Mouse (Mus musculus): ENCODE data around the gene Muc3. TPM values are rescaled to one million over a fixed set of nuclear protein-coding genes. Genes with fewer than 3 reads are reported as not detected.

Muc3 gene
- polyA plus RNA-seq, 1 experiment from 2014 or later: 0.68 TPM

- Histone ChIP-seq H3K27me3 (ENCODE audit: control insufficient read depth, insufficient read depth, low read length) (no peaks in the 10 kb centered on the region), H3K4me2 (replicated peaks; ENCODE audit: low read depth) (no peak overlapping the region), H3K36me3 (ENCODE audit: control insufficient read depth, insufficient read depth, low read length) (no peaks in the 10 kb centered on the region), H3K4me3 (ENCODE audit: low read depth, low read length) (no peak overlapping the region), H3K9me3 (ENCODE audit: control insufficient read depth, low read length) (no peaks in the 10 kb centered on the region), H3K4me1 (replicated peaks; ENCODE audit: control insufficient read depth, insufficient read depth) (no peaks in the 10 kb centered on the region), H3K9ac (ENCODE audit: low read length) (no peak overlapping the region), H3K27ac (replicated peaks) (no peak overlapping the region)
- no peak for ATAC-seq (ENCODE audit: low FRiP score, low TSS enrichment)
- no peak for DNase-seq (ENCODE audit: low spot score)
- TF ChIP-seq CTCF (IDR thresholded peaks at IDR 0.05; ENCODE audit: low read depth): no peak
- no peak for TF ChIP-seq EP300 (optimal IDR thresholded peaks at IDR 0.05)
- WGBS: 54% methylated on average over 9 of the region's 9 CpGs
Measured at GRCm38 (mm10) chr5:137166012-137166411, 16.9 kb upstream of the Muc3 start.

GRCm38 (mm10) chr5:137161853-137162252 is 12.7 kb upstream of the Muc3 start:
- Histone ChIP-seq H3K27ac (replicated peaks) (no peak overlapping the region), H3K9me3 (ENCODE audit: control insufficient read depth, low read length) (no peaks in the 10 kb centered on the region), H3K36me3 (ENCODE audit: control insufficient read depth, insufficient read depth, low read length) (no peaks in the 10 kb centered on the region), H3K9ac (ENCODE audit: low read length) (no peak overlapping the region), H3K4me3 (ENCODE audit: low read depth, low read length) (no peak overlapping the region), H3K4me1 (replicated peaks; ENCODE audit: control insufficient read depth, insufficient read depth) (no peaks in the 10 kb centered on the region), H3K27me3 (ENCODE audit: control insufficient read depth, insufficient read depth, low read length) (no peaks in the 10 kb centered on the region), H3K4me2 (replicated peaks; ENCODE audit: low read depth) (no peak overlapping the region)
- DNase-seq (ENCODE audit: low spot score) (no peak), ATAC-seq (ENCODE audit: low FRiP score, low TSS enrichment) (no peak)
- TF ChIP-seq EP300 (optimal IDR thresholded peaks at IDR 0.05) (no peak), CTCF (IDR thresholded peaks at IDR 0.05; ENCODE audit: low read depth) (no peak)
- WGBS: 65% methylated on average over 4 of the region's 4 CpGs

GRCm38 (mm10) chr5:137159461-137159860 is 10.3 kb upstream of the Muc3 start:
- Histone ChIP-seq H3K4me2 (replicated peaks; ENCODE audit: low read depth) (no peak overlapping the region), H3K36me3 (ENCODE audit: control insufficient read depth, insufficient read depth, low read length) (no peaks in the 10 kb centered on the region), H3K4me3 (ENCODE audit: low read depth, low read length) (no peak overlapping the region), H3K27ac (replicated peaks) (no peak overlapping the region), H3K9me3 (ENCODE audit: control insufficient read depth, low read length) (no peaks in the 10 kb centered on the region), H3K27me3 (ENCODE audit: control insufficient read depth, insufficient read depth, low read length) (no peaks in the 10 kb centered on the region), H3K4me1 (replicated peaks; ENCODE audit: control insufficient read depth, insufficient read depth) (no peaks in the 10 kb centered on the region), H3K9ac (ENCODE audit: low read length) (no peak overlapping the region)
- 25% methylated on average over 11 of the region's 11 CpGs for WGBS
- TF ChIP-seq CTCF (IDR thresholded peaks at IDR 0.05; ENCODE audit: low read depth) (peak; percentile 74), EP300 (optimal IDR thresholded peaks at IDR 0.05) (no peak)
- peak; percentile 24 for DNase-seq (ENCODE audit: low spot score)
- ATAC-seq (ENCODE audit: low FRiP score, low TSS enrichment): no peak

- H3K27me3 ChIP-seq (ENCODE audit: control insufficient read depth, insufficient read depth, low read length): no peaks in the 10 kb centered on the region
- 88% methylated on average over 5 of the region's 5 CpGs for WGBS
Measured at GRCm38 (mm10) chr5:137153289-137153688, 4.2 kb upstream of the Muc3 start.

GRCm38 (mm10) chr5:137152623-137153022 is 3.5 kb upstream of the Muc3 start:
- Histone ChIP-seq H3K9ac (ENCODE audit: low read length) (no peak overlapping the region), H3K4me2 (replicated peaks; ENCODE audit: low read depth) (no peak overlapping the region), H3K36me3 (ENCODE audit: control insufficient read depth, insufficient read depth, low read length) (no peaks in the 10 kb centered on the region), H3K9me3 (ENCODE audit: control insufficient read depth, low read length) (peaks cover 2% of the 10 kb centered on the region; the same call in 1 of the 2 replicates), H3K4me3 (ENCODE audit: low read depth, low read length) (no peak overlapping the region), H3K27me3 (ENCODE audit: control insufficient read depth, insufficient read depth, low read length) (no peaks in the 10 kb centered on the region), H3K4me1 (replicated peaks; ENCODE audit: control insufficient read depth, insufficient read depth) (no peaks in the 10 kb centered on the region), H3K27ac (replicated peaks) (no peak overlapping the region)
- ATAC-seq (ENCODE audit: low FRiP score, low TSS enrichment) (no peak), DNase-seq (ENCODE audit: low spot score) (no peak)
- WGBS: 66% methylated on average over 2 of the region's 2 CpGs
- no peak for TF ChIP-seq CTCF (IDR thresholded peaks at IDR 0.05; ENCODE audit: low read depth)
- no peak for TF ChIP-seq EP300 (optimal IDR thresholded peaks at IDR 0.05)

More at GRCm38 (mm10) chr5:137153289-137153688, 4.2 kb upstream of the Muc3 start:
- H3K4me1 ChIP-seq (replicated peaks; ENCODE audit: control insufficient read depth, insufficient read depth): no peaks in the 10 kb centered on the region
- no peak overlapping the region for H3K4me3 ChIP-seq (ENCODE audit: low read depth, low read length)
- peaks cover 2% of the 10 kb centered on the region; the same call in 1 of the 2 replicates for H3K9me3 ChIP-seq (ENCODE audit: control insufficient read depth, low read length)
- no peaks in the 10 kb centered on the region for H3K36me3 ChIP-seq (ENCODE audit: control insufficient read depth, insufficient read depth, low read length)
- no peak overlapping the region for H3K9ac ChIP-seq (ENCODE audit: low read length)
- DNase-seq (ENCODE audit: low spot score) (no peak), ATAC-seq (ENCODE audit: low FRiP score, low TSS enrichment) (no peak)
- TF ChIP-seq EP300 (optimal IDR thresholded peaks at IDR 0.05) (no peak), CTCF (IDR thresholded peaks at IDR 0.05; ENCODE audit: low read depth) (no peak)
- no peak overlapping the region for H3K27ac ChIP-seq (replicated peaks)
- H3K4me2 ChIP-seq (replicated peaks; ENCODE audit: low read depth): no peak overlapping the region

- H3K27ac ChIP-seq (replicated peaks): no peak overlapping the region
- no peaks in the 10 kb centered on the region for H3K4me1 ChIP-seq (replicated peaks; ENCODE audit: control insufficient read depth, insufficient read depth)
- no peaks in the 10 kb centered on the region for H3K9me3 ChIP-seq (ENCODE audit: control insufficient read depth, low read length)
- no peak for TF ChIP-seq CTCF (IDR thresholded peaks at IDR 0.05; ENCODE audit: low read depth)
- TF ChIP-seq EP300 (optimal IDR thresholded peaks at IDR 0.05): no peak
- ATAC-seq (ENCODE audit: low FRiP score, low TSS enrichment) (no peak), DNase-seq (ENCODE audit: low spot score) (no peak)
- H3K27me3 ChIP-seq (ENCODE audit: control insufficient read depth, insufficient read depth, low read length): no peaks in the 10 kb centered on the region
- H3K36me3 ChIP-seq (ENCODE audit: control insufficient read depth, insufficient read depth, low read length): no peaks in the 10 kb centered on the region
- no peak overlapping the region for H3K4me2 ChIP-seq (replicated peaks; ENCODE audit: low read depth)
- H3K4me3 ChIP-seq (ENCODE audit: low read depth, low read length): no peak overlapping the region
- H3K9ac ChIP-seq (ENCODE audit: low read length): no peak overlapping the region
- 24% methylated on average over 3 of the region's 3 CpGs for WGBS
Measured at GRCm38 (mm10) chr5:137140836-137141235, 8.3 kb downstream of the Muc3 start.

Measured in stomach, postnatal 0 days (tissue).